Comparison of ENCODE assay signal across 8 mouse cellular contexts in the genomic region with DNA sequence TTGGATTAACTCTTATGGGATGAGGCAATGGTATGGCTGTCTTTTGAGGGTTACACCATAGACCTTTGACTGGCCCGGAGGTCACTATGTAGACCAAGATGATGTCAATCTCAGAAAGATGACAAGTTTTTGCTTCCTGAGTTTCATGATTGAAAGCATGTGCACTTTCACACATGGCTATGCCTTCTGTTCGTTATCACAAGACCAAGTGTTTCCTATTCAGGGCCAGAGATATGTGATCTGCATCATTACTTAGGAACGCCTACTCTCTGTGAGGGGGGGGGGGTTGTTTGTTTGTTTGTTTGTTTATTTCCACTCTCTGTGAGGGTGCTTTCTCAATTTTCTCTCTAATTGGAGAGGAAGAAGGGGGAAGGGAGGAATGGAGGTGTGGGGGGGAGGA. TPM values are rescaled to one million over a fixed set of nuclear protein-coding genes. Genes with fewer than 3 reads are reported as not detected.
DNase-seq lines count a peak whose midpoint lies in the region; ATAC-seq and TF ChIP-seq lines count a peak whose summit lies in the region.

No protein-coding gene starts in this region.

- no peak for TF ChIP-seq EP300 in MEL (IDR thresholded peaks at IDR 0.05; ENCODE audit: low read depth in 1 of 2, low read length in 2 of 2)

- peaks cover 0 to 27% of the 10 kb centered on the region in 2 experiments; a peak in 2 of 4 replicates for H3K4me1 ChIP-seq in heart, embryonic 14.5 days (ENCODE audit: control insufficient read depth in 2 of 2, insufficient read depth in 2 of 2, low read length in 2 of 2)
- peaks cover 4 to 11% of the 10 kb centered on the region in 2 experiments for H3K4me1 ChIP-seq in MEL (ENCODE audit: control insufficient read depth in 1 of 2, insufficient read depth in 2 of 2, low read length in 2 of 2)
- H3K4me1 ChIP-seq in hindbrain, embryonic 10.5 days (replicated peaks): peaks cover 26% of the 10 kb centered on the region
- peaks cover 27% of the 10 kb centered on the region for H3K4me1 ChIP-seq in midbrain, embryonic 14.5 days (ENCODE audit: control insufficient read depth, insufficient read depth, low read length)

- peaks cover 33% of the 10 kb centered on the region for H3K79me2 ChIP-seq in MEL (ENCODE audit: control insufficient read depth, insufficient read depth, low read length, poor library complexity)

- no peak for TF ChIP-seq POLR2A in MEL (IDR thresholded peaks at IDR 0.05; ENCODE audit: control insufficient read depth in 1 of 2, insufficient read depth in 1 of 2, low read depth in 1 of 2, low read length in 2 of 2, poor library complexity in 1 of 2)

- H3K4me3 ChIP-seq in heart, embryonic 14.5 days (ENCODE audit: control insufficient read depth in 1 of 2, insufficient read depth in 1 of 2, low read depth in 1 of 2, low read length in 2 of 2): peak overlapping the region; percentile 56 to 57
- peak overlapping the region; percentile 78 to 83 for H3K4me3 ChIP-seq in MEL (ENCODE audit: control insufficient read depth in 1 of 2, insufficient read depth in 1 of 2, low read depth in 2 of 2, low read length in 2 of 2)
- peak overlapping the region; percentile 79 for H3K4me3 ChIP-seq in hindbrain, embryonic 10.5 days
- peak overlapping the region; percentile 78 for H3K4me3 ChIP-seq in midbrain, embryonic 14.5 days (replicated peaks; ENCODE audit: low read depth, low read length)

- H3K27me3 ChIP-seq in heart, embryonic 14.5 days (ENCODE audit: control insufficient read depth, insufficient read depth, low read length): no peaks in the 10 kb centered on the region
- H3K27me3 ChIP-seq in MEL (ENCODE audit: control insufficient read depth in 1 of 2, insufficient read depth in 2 of 2, low read length in 2 of 2): no peaks in the 10 kb centered on the region
- no peaks in the 10 kb centered on the region for H3K27me3 ChIP-seq in hindbrain, embryonic 10.5 days (ENCODE audit: insufficient read depth, poor library complexity, severe bottlenecking)
- no peaks in the 10 kb centered on the region for H3K27me3 ChIP-seq in midbrain, embryonic 14.5 days (ENCODE audit: control insufficient read depth, insufficient read depth, low read length)

- 44% methylated on average over 3 of the region's 3 CpGs for WGBS in heart, embryonic 14.5 days
- WGBS in hindbrain, embryonic 10.5 days: 56% methylated on average over 3 of the region's 3 CpGs
- WGBS in midbrain, embryonic 14.5 days: 57% methylated on average over 3 of the region's 3 CpGs

- TF ChIP-seq RAD21 in MEL (IDR thresholded peaks at IDR 0.05; ENCODE audit: low read depth, low read length): no peak

- H3K36me3 ChIP-seq in heart, embryonic 14.5 days (ENCODE audit: control insufficient read depth, insufficient read depth, low read length): no peaks in the 10 kb centered on the region
- peaks cover 0 to 18% of the 10 kb centered on the region in 2 experiments; a peak in 2 of 4 replicates for H3K36me3 ChIP-seq in MEL (ENCODE audit: control insufficient read depth in 1 of 2, insufficient read depth in 2 of 2, low read length in 2 of 2)
- no peaks in the 10 kb centered on the region for H3K36me3 ChIP-seq in hindbrain, embryonic 10.5 days
- H3K36me3 ChIP-seq in midbrain, embryonic 14.5 days (ENCODE audit: control insufficient read depth, insufficient read depth, low read length): no peaks in the 10 kb centered on the region

- H3K27ac ChIP-seq in heart, embryonic 14.5 days (replicated peaks in 1 of 2; ENCODE audit: control insufficient read depth in 1 of 2, insufficient read depth in 1 of 2, low read depth in 2 of 2, low read length in 2 of 2): peak overlapping the region; percentile 91 to 93
- peak overlapping the region; percentile 93; the same call in 1 of the 2 replicates for H3K27ac ChIP-seq in MEL (ENCODE audit: control insufficient read depth, low read depth, low read length)
- peak overlapping the region; percentile 96 for H3K27ac ChIP-seq in hindbrain, embryonic 10.5 days
- peak overlapping the region; percentile 92 for H3K27ac ChIP-seq in midbrain, embryonic 14.5 days (replicated peaks; ENCODE audit: low read depth, low read length)

- TF ChIP-seq CTCF in MEL (IDR thresholded peaks at IDR 0.05 in 2 of 3, conservative IDR thresholded peaks at IDR 0.05 in 1 of 3; ENCODE audit: control insufficient read depth in 1 of 3, insufficient read depth in 1 of 3, low read depth in 2 of 3, low read length in 3 of 3, poor library complexity in 1 of 3, severe bottlenecking in 1 of 3): no peak

- no peaks in the 10 kb centered on the region for H3K9me3 ChIP-seq in heart, embryonic 14.5 days (ENCODE audit: control insufficient read depth, low read length)
- H3K9me3 ChIP-seq in MEL (replicated peaks; ENCODE audit: insufficient read depth, low read length): no peaks in the 10 kb centered on the region
- H3K9me3 ChIP-seq in hindbrain, embryonic 10.5 days: no peaks in the 10 kb centered on the region
- no peaks in the 10 kb centered on the region for H3K9me3 ChIP-seq in midbrain, embryonic 14.5 days (ENCODE audit: control insufficient read depth, low read length)

- ATAC-seq in heart, embryonic 14.5 days (ENCODE audit: insufficient number of reproducible peaks, insufficient read depth, low FRiP score, low read depth): no peak
- ATAC-seq in midbrain, embryonic 14.5 days (ENCODE audit: low FRiP score, low TSS enrichment): peak; percentile 0; the same call in 1 of the 2 replicates

- DNase-seq in heart, postnatal 10 days: no peak
- peak; percentile 44 for DNase-seq in MEL (ENCODE audit: low read depth, low spot score)
- DNase-seq in hindbrain, embryonic 10.5 days (ENCODE audit: low spot score): no peak
- DNase-seq in midbrain, embryonic 14.5 days: no peak
- no peak for DNase-seq in gastrocnemius, postnatal 36 days
- DNase-seq in adrenal gland, adult 2 months: no peak
- no peak for DNase-seq in cerebellum, postnatal 36 days

- intact Hi-C loops in heart, postnatal 10 days (cut with DNase I): loop anchor here (10.0 kb wide), 2 partner anchors 511 to 591 kb away; partner anchors contain the start of genes Zfp51 and Zfp52
- intact Hi-C loops in gastrocnemius, postnatal 36 days (cut with DNase I): no loop called here

- H3K4me2 ChIP-seq in heart, embryonic 14.5 days (ENCODE audit: low read length): peak overlapping the region; percentile 62
- peak overlapping the region; percentile 71 for H3K4me2 ChIP-seq in midbrain, embryonic 14.5 days (ENCODE audit: low read length)

- peak overlapping the region; percentile 76 for H3K9ac ChIP-seq in heart, embryonic 14.5 days (ENCODE audit: low read length)
- H3K9ac ChIP-seq in MEL (ENCODE audit: control insufficient read depth, low read depth, low read length, poor library complexity, severe bottlenecking): peak overlapping the region; percentile 83
- H3K9ac ChIP-seq in midbrain, embryonic 14.5 days (replicated peaks; ENCODE audit: low read length): peak overlapping the region; percentile 63

TF ChIP-seq in MEL, 35 proteins besides CTCF, POLR2A, EP300 and RAD21 (continues in another document):
- TF ChIP-seq NELFE (IDR thresholded peaks at IDR 0.05; ENCODE audit: low read depth, low read length) (no peak), HCFC1 (IDR thresholded peaks at IDR 0.05; ENCODE audit: low read depth, low read length) (no peak), CHD1 (IDR thresholded peaks at IDR 0.05; ENCODE audit: low read depth, low read length) (no peak)

RNA-seq across cellular contexts. Expression of gene Ppp2r1a, which starts 0.9 kb away (rescaled TPM):
- 369 and 372 TPM in 2 replicates for polyA plus RNA-seq in heart, embryonic 14.5 days (2014; fragmentation: Nextera tagmentation; extraction: Ambion mirVana)
- total RNA-seq in heart, postnatal 10 days (2021): 100 to 1,000 TPM; 266 TPM
- 152 and 154 TPM in 2 replicates for total RNA-seq in MEL (2012; rRNA removed)
- polyA plus RNA-seq in MEL (2012; ENCODE audit: insufficient read depth in 1 of 2, insufficient read length in 2 of 2, low read depth in 1 of 2, low replicate concordance in 2 of 2, missing spikeins in 1 of 2): 100 to 1,000 TPM in 1 of 2 experiments, not detected in 1; 312 TPM
- 507 and 597 TPM in 2 replicates for polyA plus RNA-seq in hindbrain, embryonic 10.5 days (2016; fragmentation: Nextera tagmentation; extraction: Ambion mirVana)
- 739 and 756 TPM in 2 replicates for polyA plus RNA-seq in midbrain, embryonic 14.5 days (2014; fragmentation: Nextera tagmentation; extraction: Ambion mirVana)
- 10 to 100 TPM; 85.5 to 94.7 TPM for total RNA-seq in gastrocnemius, postnatal 36 days (2021)
- 100 to 1,000 TPM; 282 to 298 TPM for total RNA-seq in adrenal gland, adult 2 months (2021)
- 164 and 223 TPM in 2 replicates for polyA plus RNA-seq in adrenal gland, adult 2 months (2012; rRNA removed)

RNA-seq across cellular contexts. Expression of gene Vmn1r232, which starts 24.7 kb away (rescaled TPM):
- polyA plus RNA-seq in heart, embryonic 14.5 days (2014; fragmentation: Nextera tagmentation; extraction: Ambion mirVana): not detected in 2 replicates
- total RNA-seq in heart, postnatal 10 days (2021): not detected
- not detected in 2 replicates for total RNA-seq in MEL (2012; rRNA removed)
- polyA plus RNA-seq in MEL (2012; ENCODE audit: insufficient read depth in 1 of 2, insufficient read length in 2 of 2, low read depth in 1 of 2, low replicate concordance in 2 of 2, missing spikeins in 1 of 2): not detected
- not detected in 2 replicates for polyA plus RNA-seq in hindbrain, embryonic 10.5 days (2016; fragmentation: Nextera tagmentation; extraction: Ambion mirVana)
- not detected in 2 replicates for polyA plus RNA-seq in midbrain, embryonic 14.5 days (2014; fragmentation: Nextera tagmentation; extraction: Ambion mirVana)
- not detected for total RNA-seq in gastrocnemius, postnatal 36 days (2021)
- not detected for total RNA-seq in adrenal gland, adult 2 months (2021)
- not detected in 2 replicates for polyA plus RNA-seq in adrenal gland, adult 2 months (2012; rRNA removed)

RNA-seq across cellular contexts. Expression of gene Vmn1r231, which starts 39.3 kb away (rescaled TPM):
- polyA plus RNA-seq in heart, embryonic 14.5 days (2014; fragmentation: Nextera tagmentation; extraction: Ambion mirVana): not detected in 2 replicates
- total RNA-seq in heart, postnatal 10 days (2021): not detected
- not detected in 2 replicates for total RNA-seq in MEL (2012; rRNA removed)
- not detected for polyA plus RNA-seq in MEL (2012; ENCODE audit: insufficient read depth in 1 of 2, insufficient read length in 2 of 2, low read depth in 1 of 2, low replicate concordance in 2 of 2, missing spikeins in 1 of 2)
- polyA plus RNA-seq in hindbrain, embryonic 10.5 days (2016; fragmentation: Nextera tagmentation; extraction: Ambion mirVana): not detected in 2 replicates
- not detected in 2 replicates for polyA plus RNA-seq in midbrain, embryonic 14.5 days (2014; fragmentation: Nextera tagmentation; extraction: Ambion mirVana)
- not detected for total RNA-seq in gastrocnemius, postnatal 36 days (2021)
- total RNA-seq in adrenal gland, adult 2 months (2021): not detected
- not detected in 2 replicates for polyA plus RNA-seq in adrenal gland, adult 2 months (2012; rRNA removed)

RNA-seq across cellular contexts. Expression of gene Vmn1r233, which starts 52.0 kb away (rescaled TPM):
- polyA plus RNA-seq in heart, embryonic 14.5 days (2014; fragmentation: Nextera tagmentation; extraction: Ambion mirVana): not detected in 2 replicates
- not detected for total RNA-seq in heart, postnatal 10 days (2021)
- not detected in 2 replicates for total RNA-seq in MEL (2012; rRNA removed)
- polyA plus RNA-seq in MEL (2012; ENCODE audit: insufficient read depth in 1 of 2, insufficient read length in 2 of 2, low read depth in 1 of 2, low replicate concordance in 2 of 2, missing spikeins in 1 of 2): not detected
- polyA plus RNA-seq in hindbrain, embryonic 10.5 days (2016; fragmentation: Nextera tagmentation; extraction: Ambion mirVana): not detected in 2 replicates
- polyA plus RNA-seq in midbrain, embryonic 14.5 days (2014; fragmentation: Nextera tagmentation; extraction: Ambion mirVana): not detected in 2 replicates
- not detected for total RNA-seq in gastrocnemius, postnatal 36 days (2021)
- total RNA-seq in adrenal gland, adult 2 months (2021): not detected
- not detected in 2 replicates for polyA plus RNA-seq in adrenal gland, adult 2 months (2012; rRNA removed)
